Mouse (Mus musculus): ENCODE measurements at regions not wholly inside any gene's neighbourhood (a gene's known extent, or its start where the extent isn't known, plus 50 kb on each side); places are given as distances from the start of the nearest gene placed in this dataset.

DNA sequence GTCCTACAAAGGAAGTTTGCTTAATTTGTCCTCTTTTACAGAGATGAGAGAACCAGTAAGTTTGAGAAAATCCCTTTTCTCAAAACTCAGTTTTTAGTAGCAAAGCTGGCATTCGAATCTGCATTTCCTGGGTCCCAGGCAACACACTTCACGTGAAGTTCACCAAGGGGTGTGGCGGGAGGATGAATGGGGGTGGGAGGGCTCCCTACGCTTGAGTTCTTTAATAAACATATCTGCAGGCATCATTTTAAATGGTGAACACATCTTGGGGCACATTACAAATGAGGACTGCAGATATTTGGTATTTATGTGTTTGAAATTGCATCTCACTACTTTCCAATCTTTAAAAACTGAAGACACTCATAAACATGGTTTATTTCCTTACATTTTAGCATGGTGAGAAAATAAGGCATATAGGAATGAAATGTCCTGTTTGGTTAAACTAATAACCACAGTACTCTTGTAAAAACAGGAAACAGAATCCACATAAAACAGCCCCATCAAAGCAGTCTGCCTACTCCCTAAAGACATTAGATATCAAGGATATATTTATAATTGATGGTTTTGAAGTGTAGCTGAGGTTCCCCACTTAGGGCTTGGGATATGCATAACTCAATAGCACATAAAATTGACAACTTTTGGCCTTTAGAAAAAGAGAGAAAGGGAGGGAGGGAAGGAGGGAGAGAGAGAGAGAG is 106.3 kb upstream of the Gm10295 start:
- Histone ChIP-seq H3K9me3 (replicated peaks) (no peaks in the 10 kb centered on the region), H3K9ac (no peak overlapping the region), H3K36me3 (no peaks in the 10 kb centered on the region), H3K4me1 (replicated peaks) (no peaks in the 10 kb centered on the region), H3K27ac (no peak overlapping the region), H3K27me3 (no peaks in the 10 kb centered on the region), H3K4me3 (no peak overlapping the region), H3K4me2 (no peak overlapping the region)
- no peak for ATAC-seq (replicated peaks; ENCODE audit: insufficient number of reproducible peaks, insufficient read depth, low FRiP score, low read depth)
- 78% methylated on average over 4 of the region's 4 CpGs for WGBS

DNA sequence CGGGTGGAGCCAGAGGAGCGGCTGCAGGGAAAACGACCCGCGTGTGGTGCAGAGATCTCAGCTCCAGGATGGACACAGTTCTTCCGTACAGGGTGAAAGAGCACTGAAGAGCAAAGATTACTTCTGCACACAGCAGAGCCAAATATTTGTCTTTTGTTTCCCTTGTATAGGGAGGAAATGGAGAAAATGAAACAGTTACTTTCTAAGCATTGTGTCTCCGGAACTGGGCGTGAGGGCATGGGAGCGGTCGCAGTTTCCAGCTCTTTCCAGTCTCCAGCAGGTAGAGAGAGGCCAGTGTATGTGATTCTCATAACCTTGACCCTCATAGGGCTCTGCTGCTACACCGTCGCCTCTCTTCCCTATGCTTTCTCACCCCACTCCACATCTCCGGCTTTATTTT is 105.1 kb upstream of the Gm10295 start:
- Histone ChIP-seq H3K27ac (no peak overlapping the region), H3K36me3 (no peaks in the 10 kb centered on the region), H3K4me3 (no peak overlapping the region), H3K9ac (no peak overlapping the region), H3K4me2 (peak overlapping the region; percentile 37), H3K9me3 (replicated peaks) (no peaks in the 10 kb centered on the region), H3K27me3 (no peaks in the 10 kb centered on the region), H3K4me1 (replicated peaks) (no peaks in the 10 kb centered on the region)
- WGBS, result 60% methylated on average over 13 of the region's 13 CpGs
- 0 out of 2 replicates have a peak, but pooled peaks have one; percentile 39 for ATAC-seq (replicated peaks; ENCODE audit: insufficient number of reproducible peaks, insufficient read depth, low FRiP score, low read depth)

DNA sequence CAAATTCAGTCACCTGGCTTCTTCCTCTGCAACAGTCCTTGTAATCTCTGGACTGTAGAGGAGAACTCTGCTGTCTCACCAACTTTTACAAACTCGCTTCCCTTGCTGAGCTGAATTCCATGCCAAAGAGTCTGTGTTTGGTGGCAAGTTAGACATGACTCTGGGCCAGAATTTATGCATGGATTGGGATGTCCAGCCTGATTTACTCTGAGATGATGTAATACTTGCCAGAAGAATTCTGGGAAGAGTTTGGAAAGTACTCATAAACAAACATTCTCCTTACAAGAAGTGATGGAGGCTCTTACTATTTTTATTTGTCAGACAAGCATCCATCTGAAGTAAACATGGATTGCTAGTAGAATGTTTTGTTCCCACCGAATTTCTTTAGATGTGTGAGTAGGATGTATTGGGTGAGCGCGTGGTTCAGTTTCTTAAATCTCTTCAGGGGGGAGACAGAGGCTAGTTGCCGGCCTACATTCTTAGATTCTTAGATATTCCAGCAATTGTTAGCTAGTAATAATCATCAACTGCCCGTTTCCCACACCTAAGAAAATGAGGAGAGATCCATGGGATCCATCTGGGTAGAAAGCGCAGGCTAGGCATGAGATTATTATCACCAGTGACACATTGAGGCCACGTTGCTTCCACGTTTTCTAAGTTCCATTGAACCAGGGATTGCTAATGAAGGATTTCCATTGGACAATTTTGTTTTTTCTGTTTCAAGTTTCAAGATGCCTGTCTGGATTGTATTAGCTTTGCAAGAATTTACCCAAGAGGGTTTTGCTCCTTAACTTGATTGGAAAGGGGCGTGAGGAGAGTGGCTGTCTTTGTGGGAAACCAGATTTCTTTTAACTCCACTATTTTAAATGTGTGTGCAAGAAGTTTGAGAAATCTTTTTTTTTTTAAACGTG is 89.3 kb upstream of the Gm10295 start:
- H3K9ac ChIP-seq, result no peak overlapping the region
- no peaks in the 10 kb centered on the region for H3K27me3 ChIP-seq
- H3K36me3 ChIP-seq, result no peaks in the 10 kb centered on the region
- no peak overlapping the region for H3K4me2 ChIP-seq
- H3K27ac ChIP-seq, result no peak overlapping the region
- 75% methylated on average over 11 of the region's 11 CpGs for WGBS
- ATAC-seq (replicated peaks; ENCODE audit: insufficient number of reproducible peaks, insufficient read depth, low FRiP score, low read depth), result no peak
- no peak overlapping the region for H3K4me3 ChIP-seq
- no peaks in the 10 kb centered on the region for H3K9me3 ChIP-seq (replicated peaks)
- no peaks in the 10 kb centered on the region for H3K4me1 ChIP-seq (replicated peaks)

DNA sequence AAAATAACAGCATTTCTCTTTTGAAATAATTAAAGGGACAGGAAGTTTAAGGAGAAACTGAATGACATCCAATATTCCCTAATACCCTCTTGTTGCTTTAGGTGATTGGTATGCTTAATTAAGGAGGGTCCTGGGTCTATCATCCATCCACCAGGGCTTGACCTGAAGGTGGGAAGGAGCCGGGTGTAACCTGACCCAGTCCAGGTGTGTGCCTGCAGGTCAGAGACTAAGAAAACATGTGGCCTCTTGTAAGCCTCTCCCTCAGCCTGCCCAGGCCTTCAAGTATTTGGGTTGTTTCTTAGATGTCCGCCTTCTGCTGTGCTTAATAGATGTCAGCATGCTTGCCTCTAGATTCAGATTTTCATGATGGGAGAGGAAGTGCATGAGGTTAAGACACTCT is 74.7 kb upstream of the Gm10295 start:
- 72% methylated on average over 2 of the region's 2 CpGs for WGBS
- no peak for ATAC-seq (replicated peaks; ENCODE audit: insufficient number of reproducible peaks, insufficient read depth, low FRiP score, low read depth)
- Histone ChIP-seq H3K27ac (no peak overlapping the region), H3K4me1 (replicated peaks) (no peaks in the 10 kb centered on the region), H3K9ac (no peak overlapping the region), H3K4me2 (no peak overlapping the region), H3K27me3 (no peaks in the 10 kb centered on the region), H3K4me3 (no peak overlapping the region), H3K36me3 (no peaks in the 10 kb centered on the region), H3K9me3 (replicated peaks) (no peaks in the 10 kb centered on the region)

DNA sequence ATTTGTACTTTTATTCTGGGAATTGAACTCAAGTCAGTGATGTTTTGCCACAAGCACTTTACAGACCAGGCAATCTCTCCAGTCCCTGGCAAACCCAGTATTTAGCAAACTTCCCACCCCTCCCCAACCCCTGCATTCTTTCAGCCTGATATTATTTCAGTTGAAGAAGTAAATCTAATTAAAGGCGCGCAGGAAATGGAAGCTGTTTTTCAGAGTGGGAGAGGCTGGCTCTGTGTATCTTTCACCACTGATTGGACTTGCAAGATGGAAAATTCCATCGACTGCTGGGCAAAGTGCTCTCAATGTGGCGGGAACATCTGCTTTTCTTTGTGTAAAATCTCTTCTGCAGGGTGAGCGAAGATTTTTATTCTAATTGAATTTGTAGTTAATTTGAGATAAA is 68.0 kb upstream of the Gm10295 start:
- H3K27ac ChIP-seq, result no peak overlapping the region
- no peaks in the 10 kb centered on the region for H3K4me1 ChIP-seq (replicated peaks)
- no peaks in the 10 kb centered on the region for H3K27me3 ChIP-seq
- no peak for ATAC-seq (replicated peaks; ENCODE audit: insufficient number of reproducible peaks, insufficient read depth, low FRiP score, low read depth)
- H3K9ac ChIP-seq, result no peak overlapping the region
- H3K4me3 ChIP-seq, result no peak overlapping the region
- no peaks in the 10 kb centered on the region for H3K36me3 ChIP-seq
- 49% methylated on average over 5 of the region's 5 CpGs for WGBS
- no peaks in the 10 kb centered on the region for H3K9me3 ChIP-seq (replicated peaks)
- H3K4me2 ChIP-seq, result no peak overlapping the region

DNA sequence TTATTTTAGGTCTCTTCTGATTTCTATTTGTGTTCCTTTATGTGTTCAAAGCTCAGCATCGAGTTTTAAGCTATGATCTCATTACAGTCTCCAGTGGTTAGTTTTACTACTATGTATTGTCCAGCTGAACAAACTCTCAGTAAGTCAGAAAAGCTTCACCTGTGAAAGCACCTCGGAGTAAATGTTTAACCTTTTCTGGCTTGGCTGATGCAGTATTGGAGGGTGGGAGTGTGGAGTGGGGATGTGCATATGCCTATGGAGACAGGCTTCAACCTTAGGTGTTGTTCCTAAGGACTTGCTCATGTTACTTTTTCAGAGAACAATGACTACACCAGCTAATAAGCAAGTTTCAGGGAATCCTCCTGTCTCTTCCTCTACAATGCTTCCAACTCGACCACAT is 67.6 kb upstream of the Gm10295 start:
- no peaks in the 10 kb centered on the region for H3K9me3 ChIP-seq (replicated peaks)
- 61% methylated on average over 3 of the region's 3 CpGs for WGBS
- H3K4me3 ChIP-seq, result no peak overlapping the region
- no peaks in the 10 kb centered on the region for H3K36me3 ChIP-seq
- no peaks in the 10 kb centered on the region for H3K4me1 ChIP-seq (replicated peaks)
- ATAC-seq (replicated peaks; ENCODE audit: insufficient number of reproducible peaks, insufficient read depth, low FRiP score, low read depth), result no peak
- H3K4me2 ChIP-seq, result no peak overlapping the region
- H3K9ac ChIP-seq, result no peak overlapping the region
- H3K27ac ChIP-seq, result no peak overlapping the region
- no peaks in the 10 kb centered on the region for H3K27me3 ChIP-seq

DNA sequence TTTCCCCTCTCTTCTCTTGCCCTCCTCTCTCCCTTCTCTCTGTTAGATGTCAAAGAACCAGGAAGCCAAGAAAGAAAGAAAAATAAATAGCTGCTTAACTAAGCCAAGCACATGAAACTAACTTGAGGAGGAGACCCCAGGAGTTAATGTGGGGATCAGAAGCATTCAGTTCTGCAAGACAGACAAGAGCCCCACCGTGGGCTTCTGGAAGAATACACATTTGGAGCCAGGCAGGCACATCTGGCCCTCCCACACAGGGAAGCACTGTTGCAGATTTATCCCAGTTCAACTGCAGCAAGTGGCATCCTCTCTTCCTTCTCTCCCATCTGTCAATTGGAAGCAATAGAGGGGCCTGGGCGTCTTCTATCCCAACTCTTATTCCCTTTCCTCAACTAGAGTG is 63.5 kb upstream of the Gm10295 start:
- peaks cover 10% of the 10 kb centered on the region for H3K4me1 ChIP-seq (replicated peaks)
- H3K27me3 ChIP-seq, result no peaks in the 10 kb centered on the region
- H3K36me3 ChIP-seq, result no peaks in the 10 kb centered on the region
- no peak overlapping the region for H3K27ac ChIP-seq
- 44% methylated on average over 2 of the region's 2 CpGs for WGBS
- no peak overlapping the region for H3K4me3 ChIP-seq
- no peaks in the 10 kb centered on the region for H3K9me3 ChIP-seq (replicated peaks)
- ATAC-seq (replicated peaks; ENCODE audit: insufficient number of reproducible peaks, insufficient read depth, low FRiP score, low read depth), result no peak
- H3K4me2 ChIP-seq, result no peak overlapping the region
- H3K9ac ChIP-seq, result no peak overlapping the region

DNA sequence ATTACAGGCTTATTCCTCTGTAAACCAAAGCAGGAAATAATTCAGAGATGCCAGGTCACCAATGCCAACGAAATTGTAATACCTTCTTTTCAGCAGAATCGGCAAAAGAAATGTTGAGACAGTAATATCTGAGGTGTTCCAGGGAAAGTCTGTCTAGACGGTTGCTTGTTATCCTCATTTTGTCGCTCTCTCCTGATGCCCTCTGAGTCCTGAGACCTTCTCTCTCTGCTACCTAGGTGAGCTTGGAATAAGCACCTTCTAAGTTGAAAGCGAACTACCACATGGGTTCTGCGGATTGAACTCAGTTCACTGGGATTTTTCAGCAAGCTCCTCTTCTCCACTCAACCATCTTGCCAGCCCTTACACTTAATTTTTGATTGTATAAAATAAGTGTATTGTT is 61.8 kb upstream of the Gm10295 start:
- no peak for ATAC-seq (replicated peaks; ENCODE audit: insufficient number of reproducible peaks, insufficient read depth, low FRiP score, low read depth)
- Histone ChIP-seq H3K4me2 (no peak overlapping the region), H3K27me3 (no peaks in the 10 kb centered on the region), H3K36me3 (no peaks in the 10 kb centered on the region), H3K27ac (no peak overlapping the region), H3K4me1 (replicated peaks) (peaks cover 11% of the 10 kb centered on the region), H3K9me3 (replicated peaks) (no peaks in the 10 kb centered on the region), H3K9ac (no peak overlapping the region), H3K4me3 (no peak overlapping the region)
- WGBS, result 78% methylated on average over 6 of the region's 6 CpGs

DNA sequence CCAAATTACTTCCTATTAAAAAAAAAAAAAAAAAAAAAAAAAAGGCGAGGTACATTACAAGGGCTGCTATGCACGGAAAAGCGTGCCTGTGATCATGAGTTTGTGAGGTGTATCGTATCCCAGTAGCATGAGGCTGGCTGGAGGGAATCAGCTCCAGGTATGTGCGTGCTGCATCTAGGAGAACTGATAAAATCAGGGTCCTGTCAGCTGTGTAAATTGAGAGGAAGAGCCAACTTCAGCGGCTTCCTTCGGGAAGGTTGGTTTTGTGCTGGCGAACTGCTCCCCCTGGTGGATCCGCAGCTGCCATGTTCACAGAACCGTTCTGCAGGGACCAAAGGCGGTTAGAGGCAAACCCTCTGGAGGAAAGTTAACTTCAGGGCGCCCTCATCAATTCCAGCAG is 60.8 kb upstream of the Gm10295 start:
- peak overlapping the region; percentile 71 for H3K4me2 ChIP-seq
- peak; percentile 56 for ATAC-seq (replicated peaks; ENCODE audit: insufficient number of reproducible peaks, insufficient read depth, low FRiP score, low read depth)
- H3K9ac ChIP-seq, result no peak overlapping the region
- WGBS, result 1% methylated on average over 12 of the region's 12 CpGs
- no peaks in the 10 kb centered on the region for H3K36me3 ChIP-seq
- H3K27me3 ChIP-seq, result no peaks in the 10 kb centered on the region
- H3K4me3 ChIP-seq, result peak overlapping the region; percentile 44
- peaks cover 11% of the 10 kb centered on the region for H3K4me1 ChIP-seq (replicated peaks)
- H3K27ac ChIP-seq, result peak overlapping the region; percentile 63
- H3K9me3 ChIP-seq (replicated peaks), result no peaks in the 10 kb centered on the region

DNA sequence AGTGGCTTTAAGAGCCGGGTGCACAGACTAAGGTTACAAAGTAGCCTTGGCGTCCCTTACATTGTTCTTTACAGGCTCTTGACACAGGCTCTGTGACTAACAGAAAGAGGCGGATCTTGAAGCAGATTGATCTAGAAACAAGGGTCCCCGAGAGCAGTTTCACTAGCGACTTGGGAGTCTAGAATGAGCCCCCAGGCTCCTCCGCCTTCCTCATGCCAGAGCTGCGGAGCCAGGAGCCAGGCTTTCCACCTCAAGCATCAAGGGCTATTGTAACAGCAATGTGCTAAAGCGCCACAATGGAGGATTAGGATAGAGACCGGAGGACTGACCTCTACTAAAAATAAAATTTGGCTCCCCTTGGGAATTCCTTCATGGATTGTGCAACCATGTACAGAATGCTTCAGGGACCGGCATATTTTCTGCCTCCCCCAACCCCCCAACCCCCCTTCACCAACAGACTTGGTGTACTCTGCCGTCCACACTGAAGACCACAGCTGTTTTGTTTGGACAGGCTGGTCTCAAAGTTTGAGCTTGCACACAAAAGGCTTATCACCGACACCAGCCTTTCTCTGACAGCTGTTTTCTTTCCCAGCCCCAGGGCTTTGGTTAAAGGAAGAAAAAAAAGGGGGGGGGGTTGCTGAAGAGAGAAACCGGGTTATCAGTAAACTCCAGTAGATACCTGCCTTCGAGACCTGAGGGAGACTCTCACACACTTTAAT is 60.2 kb upstream of the Gm10295 start:
- peaks cover 11% of the 10 kb centered on the region for H3K4me1 ChIP-seq (replicated peaks)
- peak overlapping the region; percentile 44 for H3K4me3 ChIP-seq
- H3K4me2 ChIP-seq, result peak overlapping the region; percentile 71
- no peaks in the 10 kb centered on the region for H3K27me3 ChIP-seq
- peak overlapping the region; percentile 63 for H3K27ac ChIP-seq
- peak; percentile 82 for ATAC-seq (replicated peaks; ENCODE audit: insufficient number of reproducible peaks, insufficient read depth, low FRiP score, low read depth)
- 0 out of 2 replicates have a peak overlapping the region, but pooled peaks have one; percentile 0 for H3K9ac ChIP-seq
- H3K36me3 ChIP-seq, result no peaks in the 10 kb centered on the region
- H3K9me3 ChIP-seq (replicated peaks), result no peaks in the 10 kb centered on the region
- whole genome bisulfite sequencing, result 3% methylated on average over 14 of the region's 14 CpGs

DNA sequence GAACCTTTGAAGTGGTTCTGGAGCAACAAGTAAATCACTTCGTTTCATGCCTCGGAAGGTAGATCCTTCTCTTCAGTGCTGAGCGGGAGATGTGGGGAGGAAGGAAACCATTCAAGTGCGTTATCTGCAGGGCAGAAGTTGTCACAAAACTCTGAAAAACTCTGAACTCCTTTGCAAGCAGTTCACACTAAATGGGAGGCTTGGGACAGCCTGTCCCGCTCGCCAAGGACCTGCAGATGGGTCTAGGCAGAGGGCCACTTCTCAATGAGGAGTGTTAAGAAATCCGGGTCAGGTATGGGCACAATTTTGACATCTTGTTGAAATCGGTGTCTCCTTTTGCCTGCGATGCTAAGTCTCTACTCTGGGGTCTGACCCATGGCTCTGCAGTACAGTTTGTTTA is 58.6 kb upstream of the Gm10295 start:
- Histone ChIP-seq H3K27ac (no peak overlapping the region), H3K9me3 (replicated peaks) (no peaks in the 10 kb centered on the region), H3K4me1 (replicated peaks) (peaks cover 11% of the 10 kb centered on the region), H3K4me3 (no peak overlapping the region), H3K36me3 (no peaks in the 10 kb centered on the region), H3K9ac (no peak overlapping the region), H3K27me3 (no peaks in the 10 kb centered on the region), H3K4me2 (no peak overlapping the region)
- no peak for ATAC-seq (replicated peaks; ENCODE audit: insufficient number of reproducible peaks, insufficient read depth, low FRiP score, low read depth)
- 54% methylated on average over 9 of the region's 9 CpGs for WGBS

Data from heart, embryonic 15.5 days (tissue).